Mouse (Mus musculus) forebrain, postnatal 0 days (tissue): ENCODE results near the gene Adam19. TPM values are rescaled to one million over a fixed set of nuclear protein-coding genes. Genes with fewer than 3 reads are reported as not detected.

Experiments used
- ATAC-seq: fragments of 200-750 bp; cut with Nextera tagmentation; 2 replicates; pipeline ENCODE4 v1.8.0; 2017; ENCODE audit warnings: mild to moderate bottlenecking, moderate library complexity
- DNase-seq: peaks from one replicate; pipeline ENCODE4 v3.0.0-alpha.2; 2015
- H3K27ac ChIP-seq: fragments of 300-500 bp; sonication (generic); 2 replicates; pipeline ENCODE4 v1.5.1; 2014; ENCODE audit warnings: low read depth, mild to moderate bottlenecking, antibody characterized with exemption, low read length, moderate library complexity, mixed read lengths
- H3K27me3 ChIP-seq: fragments of 300-500 bp; sonication (generic); 2 replicates; pipeline ENCODE4 v1.6.1; 2014; ENCODE audit warnings: mild to moderate bottlenecking, low read length, mixed read lengths; ENCODE audit not compliant: insufficient read depth
- H3K36me3 ChIP-seq: fragments of 300-500 bp; sonication (generic); 2 replicates; pipeline ENCODE4 v1.6.1; 2014; ENCODE audit warnings: mild to moderate bottlenecking, moderate library complexity; ENCODE audit not compliant: insufficient read depth
- H3K4me1 ChIP-seq: fragments of 300-500 bp; sonication (generic); 2 replicates; pipeline ENCODE4 v1.6.1; 2014; ENCODE audit warnings: antibody characterized with exemption; ENCODE audit not compliant: insufficient read depth
- H3K4me2 ChIP-seq: fragments of 300-500 bp; sonication (generic); 2 replicates; pipeline ENCODE4 v1.6.1; 2014; ENCODE audit warnings: low read depth, mild to moderate bottlenecking, moderate library complexity
- H3K4me3 ChIP-seq: fragments of 300-500 bp; sonication (generic); 2 replicates; pipeline ENCODE4 v1.5.1; 2014; ENCODE audit warnings: low read depth, low read length, mixed read lengths
- H3K9ac ChIP-seq: fragments of 300-500 bp; sonication (generic); 2 replicates; pipeline ENCODE4 v1.6.1; 2014; ENCODE audit warnings: mild to moderate bottlenecking
- H3K9me3 ChIP-seq: fragments of 300-500 bp; sonication (generic); 2 replicates; pipeline ENCODE4 v1.6.1; 2016; ENCODE audit warnings: low read length
- CTCF ChIP-seq: sonication (generic); IDR thresholded peaks from 2 replicates; pipeline ENCODE4 v1.5.1; 2016; ENCODE audit warnings: antibody characterized with exemption, control low read depth, low read depth
- WGBS: fragments of 180-500 bp; shearing (Covaris S2); extraction: QIAGEN DNeasy Blood & Tissue Kit; methylation state at CpG from one replicate; pipeline ENCODE4 v1.1.7; 2014; 5-methylcytosine and 5-hydroxymethylcytosine counted together
- microRNA-seq, 2 experiments: library from miRNA; unstranded; fragments of <30 nt; microRNA quantifications; one replicate each; pipeline ENCODE4; 2016
- polyA plus RNA-seq: library from polyadenylated mRNA; unstranded; fragments of >200 nt; fragmentation: Nextera tagmentation; extraction: Ambion mirVana; gene quantifications from 2 replicates; pipeline ENCODE4 v1.2.1, GENCODE M21; 2015
- total RNA-seq: library from RNA; depleted of rRNA; stranded (reverse); fragments of >200 nt; gene quantifications from 2 replicates; pipeline ENCODE4 v1.2.3, GENCODE M21; 2014; rRNA removed

Gene Adam19
- total and polyA plus RNA-seq, 2 experiments from 2014 or later, result 5.0 to 19.8 TPM

DNA sequence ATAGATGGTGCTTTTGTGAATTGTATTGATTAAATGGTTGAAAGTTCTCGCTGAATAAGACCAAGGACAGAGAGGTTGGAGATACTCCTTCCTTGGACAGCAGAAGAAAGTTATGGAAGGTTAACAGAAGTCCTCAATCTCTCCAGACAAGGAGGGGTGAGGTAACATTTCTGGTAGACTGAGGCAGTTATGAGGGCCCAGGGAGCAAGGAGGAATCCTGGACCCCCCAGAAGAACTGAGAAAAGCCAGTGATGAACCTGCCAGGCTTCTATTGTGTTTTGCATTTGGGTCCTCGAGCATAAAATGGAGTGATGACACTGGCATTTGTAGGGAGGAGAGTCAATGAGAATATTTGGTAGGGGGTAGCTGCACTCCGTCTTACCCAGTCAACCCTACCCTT, 129.2 kb downstream of the Adam19 start:
- 74% methylated on average over 3 of the region's 3 CpGs for WGBS
- Histone ChIP-seq H3K36me3 (no peaks in the 10 kb centered on the region), H3K4me1 (no peaks in the 10 kb centered on the region), H3K27me3 (no peaks in the 10 kb centered on the region), H3K27ac (no peak overlapping the region), H3K9me3 (no peaks in the 10 kb centered on the region), H3K4me2 (no peak overlapping the region), H3K4me3 (no peak overlapping the region), H3K9ac (no peak overlapping the region)
- no peak for TF ChIP-seq CTCF
- ATAC-seq (no peak), DNase-seq (no peak)

- 35% methylated on average over 4 of the region's 4 CpGs for WGBS
- no peak for DNase-seq
- H3K27ac ChIP-seq, result no peak overlapping the region
Measured at GRCm38 (mm10) chr11:46185486-46185885, 129.7 kb downstream of the Adam19 start.

DNA sequence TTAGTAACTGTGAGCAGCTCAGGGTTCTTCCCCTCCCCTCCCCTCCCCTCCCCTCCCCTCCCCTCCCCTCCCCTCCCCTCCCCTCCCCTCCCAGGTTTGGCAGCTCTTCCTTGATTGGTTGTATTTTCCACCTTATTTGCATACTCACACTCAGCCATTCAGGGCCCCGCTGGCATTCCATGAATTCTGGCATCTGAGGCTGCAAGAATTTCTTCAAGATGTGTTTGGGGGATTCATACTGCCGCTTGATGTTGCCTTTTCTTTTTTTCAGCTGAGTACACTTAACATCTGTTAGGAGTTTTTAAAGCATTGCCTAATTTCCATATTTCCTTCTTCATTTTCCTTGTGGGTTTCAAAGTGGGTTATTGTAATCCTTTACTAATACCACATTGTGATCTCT, 132.5 kb downstream of the Adam19 start:
- no peaks in the 10 kb centered on the region for H3K4me1 ChIP-seq
- DNase-seq, result no peak
- WGBS, result 25% methylated on average over 2 of the region's 2 CpGs
- H3K9me3 ChIP-seq, result no peaks in the 10 kb centered on the region
- H3K4me3 ChIP-seq, result no peak overlapping the region
- TF ChIP-seq CTCF, result no peak
- H3K9ac ChIP-seq, result no peak overlapping the region
- H3K4me2 ChIP-seq, result no peak overlapping the region
- H3K27ac ChIP-seq, result no peak overlapping the region
- ATAC-seq, result peak; percentile 32; the same call in 1 of the 2 replicates
- peaks cover 11% of the 10 kb centered on the region for H3K36me3 ChIP-seq
- no peaks in the 10 kb centered on the region for H3K27me3 ChIP-seq

More at GRCm38 (mm10) chr11:46185486-46185885, 129.7 kb downstream of the Adam19 start:
- no peak for TF ChIP-seq CTCF
- Histone ChIP-seq H3K4me3 (no peak overlapping the region), H3K9ac (no peak overlapping the region), H3K36me3 (no peaks in the 10 kb centered on the region), H3K4me2 (no peak overlapping the region), H3K4me1 (no peaks in the 10 kb centered on the region), H3K27me3 (no peaks in the 10 kb centered on the region), H3K9me3 (no peaks in the 10 kb centered on the region)
- ATAC-seq, result peak; percentile 14; the same call in 1 of the 2 replicates

GRCm38 (mm10) chr11:46194175-46194574, 138.4 kb downstream of the Adam19 start:
- Histone ChIP-seq H3K27ac (no peak overlapping the region), H3K9ac (no peak overlapping the region), H3K9me3 (no peaks in the 10 kb centered on the region), H3K4me3 (no peak overlapping the region), H3K27me3 (no peaks in the 10 kb centered on the region), H3K4me2 (no peak overlapping the region), H3K4me1 (no peaks in the 10 kb centered on the region), H3K36me3 (peaks cover 58% of the 10 kb centered on the region)
- TF ChIP-seq CTCF, result no peak
- ATAC-seq, result no peak
- 89% methylated on average over 4 of the region's 4 CpGs for WGBS
- DNase-seq, result no peak

Small RNAs within 50 kb of the gene (microRNA-seq; reads per million reads assigned to microRNA genes)
- gene Mir7239 (0 reads per million in 2 experiments), gene Mir8100 (0 to 0.12 reads per million in 2 experiments)

Other genes with a start within 250 kb of the Adam19 start
- 24.7 and 32.8 TPM in 2 replicates for gene Clint1, start 203.9 kb upstream of the Adam19 start, total RNA-seq
- gene Clint1, start 203.9 kb upstream of the Adam19 start, polyA plus RNA-seq, result 19.4 and 28.8 TPM in 2 replicates
- gene Lsm11, start 111.1 kb upstream of the Adam19 start, total RNA-seq, result 60.9 and 61.7 TPM in 2 replicates
- 14.7 and 23.6 TPM in 2 replicates for gene Lsm11, start 111.1 kb upstream of the Adam19 start, polyA plus RNA-seq
- gene Thg1l, start 100.5 kb upstream of the Adam19 start, total RNA-seq, result 12.2 and 13.2 TPM in 2 replicates
- gene Thg1l, start 100.5 kb upstream of the Adam19 start, polyA plus RNA-seq, result 8.0 and 10.1 TPM in 2 replicates
- gene Sox30, start 75.7 kb upstream of the Adam19 start, total RNA-seq, result 0.23 and 0.57 TPM in 2 replicates
- gene Sox30, start 75.7 kb upstream of the Adam19 start, polyA plus RNA-seq, result 0.10 and 0.13 TPM in 2 replicates
- gene Gm12166, start 3.7 kb upstream of the Adam19 start, total RNA-seq, result 9.2 and 15.1 TPM in 2 replicates
- 6.6 and 7.4 TPM in 2 replicates for gene Gm12166, start 3.7 kb upstream of the Adam19 start, polyA plus RNA-seq
- 0.14 and 0.38 TPM in 2 replicates for gene Nipal4, start 110.5 kb downstream of the Adam19 start, total RNA-seq
- gene Nipal4, start 110.5 kb downstream of the Adam19 start, polyA plus RNA-seq, result 0.06 and 0.07 TPM in 2 replicates
- gene Fndc9, start 179.5 kb downstream of the Adam19 start, total RNA-seq, result 11.1 and 12.2 TPM in 2 replicates
- gene Fndc9, start 179.5 kb downstream of the Adam19 start, polyA plus RNA-seq, result 9.9 and 15.9 TPM in 2 replicates